ENCODE assay signal across 10 mouse cellular contexts in genomic region chr7:119015736-119016135, GRCm38 (mm10). TPM values are rescaled to one million over a fixed set of nuclear protein-coding genes. Genes with fewer than 3 reads are reported as not detected.
DNase-seq lines count a peak whose midpoint lies in the region; ATAC-seq and TF ChIP-seq lines count a peak whose summit lies in the region.
"Had no signal": no experiment of that assay in that cellular context is flagged by ENCODE, and none has a peak within 500 bp of the region (broad histone marks: within the 10 kb centered on the region; RNA-seq: fewer than 3 reads in every experiment).

No protein-coding gene starts in this region.

- TF ChIP-seq POLR2A in brain, embryonic 14.5 days (IDR thresholded peaks at IDR 0.05; ENCODE audit: borderline replicate concordance, extremely low read depth, insufficient read depth, insufficient read length, poor library complexity, severe bottlenecking) = no peak
- no peak for TF ChIP-seq POLR2A in limb, embryonic 14.5 days (IDR thresholded peaks at IDR 0.05; ENCODE audit: borderline replicate concordance, extremely low read depth, insufficient read depth, insufficient read length)

- 0% methylated on average over 3 of the region's 3 CpGs for WGBS in limb, embryonic 14.5 days

- peak; percentile 28 for DNase-seq in gastrocnemius, adult 2 months
- no peak for DNase-seq in gastrocnemius, postnatal 4 days (ENCODE audit: low spot score in 2 of 2)
- DNase-seq in lung, postnatal 10 days = peak; percentile 24
- no peak for DNase-seq in lung, postnatal 14 days
- DNase-seq in brain, embryonic 14.5 days (ENCODE audit: low read depth) = peak; percentile 72
- DNase-seq in limb, embryonic 14.5 days (ENCODE audit: low spot score) = peak; percentile 40
- no peak for DNase-seq in gastrocnemius, adult 18-20 months (ENCODE audit: low spot score)
- DNase-seq in thymus, postnatal 25 days = no peak

- no peak for ATAC-seq in limb, embryonic 14.5 days (ENCODE audit: low FRiP score, low read depth)

- no peaks in the 10 kb centered on the region for H3K36me3 ChIP-seq in limb, embryonic 14.5 days (ENCODE audit: control insufficient read depth, insufficient read depth, low read length)
- H3K36me3 ChIP-seq: heart, embryonic 15.5 days; lung, embryonic 15.5 days had no signal

- no peaks in the 10 kb centered on the region for H3K4me1 ChIP-seq in limb, embryonic 14.5 days (ENCODE audit: control insufficient read depth, insufficient read depth, low read length)
- H3K4me1 ChIP-seq: heart, embryonic 15.5 days; lung, embryonic 15.5 days had no signal

- H3K4me2 ChIP-seq in limb, embryonic 14.5 days (replicated peaks; ENCODE audit: low read depth, low read length, severe bottlenecking) = no peak overlapping the region
- H3K4me2 ChIP-seq: heart, embryonic 15.5 days; lung, embryonic 15.5 days had no signal

- peak; percentile 44 for TF ChIP-seq CTCF in gastrocnemius, adult 2 months (IDR thresholded peaks at IDR 0.05)
- peak; percentile 90 for TF ChIP-seq CTCF in brain, embryonic 14.5 days (IDR thresholded peaks at IDR 0.05; ENCODE audit: borderline replicate concordance, extremely low read depth, insufficient read depth, insufficient read length)

- no peaks in the 10 kb centered on the region for H3K27me3 ChIP-seq in limb, embryonic 14.5 days (ENCODE audit: control insufficient read depth, insufficient read depth, low read length)
- H3K27me3 ChIP-seq: lung, embryonic 15.5 days had no signal

- no peak overlapping the region for H3K9ac ChIP-seq in limb, embryonic 14.5 days (ENCODE audit: low read depth, low read length, severe bottlenecking)
- H3K9ac ChIP-seq: heart, embryonic 15.5 days; lung, embryonic 15.5 days had no signal

- no peaks in the 10 kb centered on the region for H3K9me3 ChIP-seq in limb, embryonic 14.5 days (ENCODE audit: control insufficient read depth, low read length)
- H3K9me3 ChIP-seq: heart, embryonic 15.5 days; lung, embryonic 15.5 days had no signal

- intact Hi-C loops in gastrocnemius, adult 2 months (cut with DNase I) = loop anchor here (10.0 kb wide), 1 partner anchor 499 kb away; the partner anchor contains the start of gene Acsm5

- H3K27ac ChIP-seq in gastrocnemius, adult 2 months = no peak overlapping the region
- H3K27ac ChIP-seq in limb, embryonic 14.5 days (replicated peaks; ENCODE audit: low read depth, low read length) = no peak overlapping the region
- H3K27ac ChIP-seq: heart, embryonic 15.5 days; lung, embryonic 15.5 days had no signal

- H3K4me3 ChIP-seq in gastrocnemius, adult 2 months = no peak overlapping the region
- no peak overlapping the region for H3K4me3 ChIP-seq in limb, embryonic 14.5 days (replicated peaks; ENCODE audit: low read length)
- H3K4me3 ChIP-seq: heart, embryonic 15.5 days; lung, embryonic 15.5 days had no signal

RNA-seq across cellular contexts. Expression of gene Gprc5b, which starts 20.7 kb away (rescaled TPM):
- total RNA-seq in gastrocnemius, adult 2 months (2021) = 10 to 100 TPM; 10.5 to 14.0 TPM
- total RNA-seq in gastrocnemius, postnatal 4 days (2021) = 10 to 100 TPM; 47.2 to 48.9 TPM
- polyA plus RNA-seq in brain, embryonic 14.5 days (2012; rRNA removed) = 25.0 and 28.2 TPM in 2 replicates
- polyA plus RNA-seq in limb, embryonic 14.5 days (2012; rRNA removed) = 24.9 and 34.7 TPM in 2 replicates
- polyA plus RNA-seq in limb, embryonic 14.5 days (2014; fragmentation: Nextera tagmentation; extraction: Ambion mirVana) = 14.0 and 15.0 TPM in 2 replicates
- total RNA-seq in gastrocnemius, adult 18-20 months (2021) = 10 to 100 TPM; 12.4 to 21.7 TPM

Comparison
In these comparisons a context has a peak if more than half of its experiments do, and no peak if none do; other contexts are left out.
1. DNase-seq: peak in gastrocnemius, adult 2 months (single experiment), lung, postnatal 10 days (single experiment), brain, embryonic 14.5 days (single experiment) and limb, embryonic 14.5 days (single experiment); none in gastrocnemius, postnatal 4 days (0 of 2), lung, postnatal 14 days (single experiment), gastrocnemius, adult 18-20 months (single experiment) and thymus, postnatal 25 days (single experiment).